Mouse (Mus musculus): Measurements from ENCODE around the gene Klhl32.

Gene Klhl32

DNA sequence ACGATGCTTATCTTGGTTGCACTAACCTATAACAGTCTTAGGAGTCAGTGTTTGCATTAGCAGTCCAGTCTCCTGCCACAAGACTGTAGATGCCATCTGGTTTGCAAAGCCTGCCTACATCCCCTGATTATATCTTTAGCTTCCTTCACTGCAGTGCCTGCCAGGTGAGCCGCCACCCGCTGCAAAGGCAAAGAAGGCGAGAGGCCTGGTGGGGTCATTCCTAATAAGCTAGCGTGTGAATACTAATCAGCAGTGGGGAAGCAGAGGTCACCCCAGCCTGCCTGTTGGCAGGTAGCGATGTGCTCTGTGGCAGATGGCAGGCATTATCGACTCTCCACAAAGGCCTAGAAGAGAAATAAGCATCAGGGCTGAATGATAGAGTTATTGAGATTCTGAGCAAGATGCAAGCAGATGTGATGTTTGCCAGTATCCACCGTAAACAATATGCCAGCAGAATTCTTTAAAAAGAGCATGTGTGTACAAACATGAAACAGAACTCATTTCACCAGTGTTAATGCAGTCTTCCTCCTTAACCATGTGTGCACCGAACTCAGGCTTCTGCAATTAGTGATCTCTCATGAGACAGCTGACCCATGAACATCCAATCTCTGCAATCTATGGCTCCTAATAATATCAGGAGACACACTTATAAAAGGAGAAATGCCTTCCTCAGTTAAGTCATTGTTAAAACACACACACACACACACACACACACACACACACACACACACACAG lies 219.6 kb downstream of the Klhl32 start:
- in situ Hi-C loops (cut with MseI, MboI): no loop called here

GRCm38 (mm10) chr4:24630430-24630829 lies 220.5 kb downstream of the Klhl32 start:
- in situ Hi-C loops (cut with MseI, MboI): no loop called here

- in situ Hi-C loops (cut with MseI, MboI): no loop called here
These were observed 223.1 kb downstream of the Klhl32 start for GRCm38 (mm10) chr4:24627871-24628270.

- in situ Hi-C loops (cut with MseI, MboI): no loop called here
These were observed 224.2 kb downstream of the Klhl32 start for GRCm38 (mm10) chr4:24626686-24627085.

- in situ Hi-C loops (cut with MseI, MboI): no loop called here
These were observed 224.9 kb downstream of the Klhl32 start for GRCm38 (mm10) chr4:24625951-24626584.

DNA sequence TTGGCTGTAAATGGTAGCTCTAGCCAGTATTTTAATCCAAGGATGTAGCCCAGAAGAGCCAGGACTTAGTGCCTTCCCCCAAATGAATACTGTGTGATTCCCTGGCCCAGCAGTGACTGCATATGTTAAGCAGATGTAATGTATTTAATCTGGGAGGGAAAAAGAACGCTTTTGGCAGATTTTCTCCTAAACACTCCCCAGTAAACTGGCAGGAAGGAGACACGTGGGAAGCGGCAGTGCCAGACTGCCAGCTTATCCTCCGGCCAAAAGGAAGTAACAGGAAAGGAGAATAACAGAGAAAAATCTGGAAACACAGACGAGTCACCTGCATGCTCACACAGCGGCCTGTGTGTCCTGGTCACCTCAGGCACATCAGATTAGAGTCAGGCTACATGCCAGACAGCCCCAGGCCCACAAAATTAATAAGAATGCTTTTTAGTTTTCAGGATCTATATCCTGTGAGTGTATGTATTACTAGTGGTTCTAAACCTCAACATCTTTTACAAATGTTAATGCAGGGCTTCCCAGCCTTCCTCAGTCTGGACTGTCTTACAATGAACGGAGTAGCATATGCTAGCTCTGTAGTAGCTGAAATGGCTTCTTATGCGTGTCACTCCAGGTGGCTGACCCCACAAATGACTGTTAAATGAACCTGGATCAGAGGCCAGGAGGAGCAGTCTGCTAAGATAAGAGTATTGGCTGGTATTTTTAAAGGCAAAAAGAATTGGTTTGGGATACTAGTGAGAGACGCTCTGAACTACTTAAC lies 229.3 kb downstream of the Klhl32 start:
- in situ Hi-C loops (cut with MseI, MboI): no loop called here

DNA sequence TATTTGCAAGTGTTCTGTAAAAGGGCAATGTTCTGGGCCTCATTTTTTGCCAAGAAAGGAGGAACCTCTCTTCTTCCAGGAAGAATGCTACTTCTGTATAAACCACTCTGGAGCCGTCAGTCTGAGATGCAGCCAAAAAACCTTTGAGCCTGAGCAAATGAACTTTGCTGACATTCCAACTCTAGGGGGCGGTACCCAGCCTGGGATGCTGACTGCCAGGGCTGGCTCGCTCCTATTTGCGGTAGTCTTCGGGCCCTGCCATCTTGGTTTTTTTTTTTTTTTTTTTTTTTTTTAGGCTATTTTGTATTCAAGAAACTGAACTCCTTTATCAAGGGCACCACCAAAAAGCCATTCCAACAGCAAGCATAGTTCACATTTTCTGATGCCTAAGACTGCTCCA lies 230.5 kb downstream of the Klhl32 start:
- in situ Hi-C loops (cut with MseI, MboI): no loop called here

- in situ Hi-C loops (cut with MseI, MboI): no loop called here
These were observed 230.9 kb downstream of the Klhl32 start for GRCm38 (mm10) chr4:24620005-24620404.

GRCm38 (mm10) chr4:24609564-24609963 lies 241.4 kb downstream of the Klhl32 start:
- in situ Hi-C loops (cut with MseI, MboI): no loop called here

DNA sequence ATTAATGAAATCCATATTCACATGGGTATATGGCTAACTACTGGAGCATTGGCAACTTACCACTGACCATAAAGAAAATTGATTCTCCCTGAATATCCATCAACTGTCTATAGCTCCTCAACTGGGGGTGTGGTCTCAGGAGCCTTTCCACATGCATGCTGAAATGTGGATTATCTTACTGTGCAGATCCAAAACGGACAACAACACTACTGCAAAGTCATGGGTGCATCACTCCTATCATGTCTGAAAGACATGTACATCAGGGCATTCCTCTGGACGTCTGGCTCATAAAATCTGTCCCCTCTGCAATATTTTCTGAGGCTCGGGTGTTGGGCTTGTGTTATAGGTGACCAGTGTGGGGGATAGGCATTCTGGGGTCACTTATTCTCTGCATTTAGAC lies 241.8 kb downstream of the Klhl32 start:
- in situ Hi-C loops (cut with MseI, MboI): no loop called here

DNA sequence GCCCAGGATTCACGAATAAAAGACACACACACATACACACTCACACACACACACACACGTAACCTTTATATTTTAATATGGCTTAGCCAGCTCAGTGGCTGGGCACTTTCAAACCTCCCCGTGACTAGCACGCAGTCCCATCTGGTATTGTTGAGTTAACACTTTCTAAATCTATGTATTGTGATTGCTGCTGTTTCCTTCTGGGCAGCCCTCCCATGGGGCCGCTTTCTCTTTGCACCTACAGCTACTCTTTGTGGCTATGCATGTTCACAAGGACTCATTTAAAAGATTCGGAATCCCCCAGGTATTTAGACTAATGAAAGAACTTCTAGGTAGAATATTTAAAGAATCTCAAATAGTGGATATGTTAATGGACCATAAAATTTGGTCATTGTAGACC lies 249.2 kb downstream of the Klhl32 start:
- in situ Hi-C loops (cut with MseI, MboI): no loop called here

DNA sequence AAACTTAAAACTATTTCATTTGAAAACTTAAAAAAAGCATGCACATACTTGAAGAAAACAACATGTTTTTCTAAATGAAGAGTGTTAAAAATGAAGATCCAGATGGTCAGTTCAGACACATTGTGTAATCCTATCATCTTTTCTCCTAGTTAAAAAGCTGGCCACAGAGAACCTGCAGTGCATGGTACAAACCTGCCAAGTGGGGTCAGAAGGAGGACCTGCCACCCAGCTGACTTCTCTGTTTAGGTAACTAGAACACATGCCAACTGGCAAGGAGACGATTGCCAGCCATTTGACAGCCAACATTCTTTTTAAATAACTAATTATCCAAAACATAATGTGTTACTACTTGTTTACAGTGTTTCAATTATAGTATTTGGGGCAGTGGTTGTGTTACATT lies 252.3 kb downstream of the Klhl32 start:
- in situ Hi-C loops (cut with MseI, MboI): no loop called here

DNA sequence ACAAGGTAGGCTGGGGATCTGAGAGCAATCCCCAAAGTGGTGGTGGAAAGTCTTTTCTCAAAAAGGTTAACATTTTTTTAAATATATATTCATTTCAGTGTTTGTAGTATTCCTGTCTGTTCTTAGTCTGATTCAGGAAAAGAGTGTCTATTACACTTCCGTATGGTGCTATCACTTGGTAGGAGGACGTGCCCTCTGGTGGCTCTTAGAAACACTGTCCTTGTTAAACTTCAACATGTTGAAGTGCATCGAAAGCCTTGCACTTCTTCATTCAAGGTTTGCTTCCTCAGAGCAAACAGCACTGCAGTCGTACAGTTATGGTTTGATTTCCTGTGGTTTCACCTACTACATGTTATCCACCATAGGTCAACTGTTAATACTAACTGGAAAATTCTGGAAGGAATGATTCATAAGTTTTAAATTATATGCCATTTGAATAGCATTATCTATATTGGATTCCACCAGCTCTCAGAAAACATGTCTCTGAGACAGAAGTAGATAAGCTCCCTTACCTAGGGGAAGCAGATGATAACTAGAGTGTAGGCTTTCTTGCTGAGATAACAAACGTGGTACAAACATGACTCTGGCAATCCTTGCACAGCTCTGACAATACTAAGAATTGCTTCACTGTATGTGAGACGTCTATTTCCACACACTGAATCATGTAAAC lies 253.8 kb downstream of the Klhl32 start:
- in situ Hi-C loops (cut with MseI, MboI): no loop called here

GRCm38 (mm10) chr4:24594824-24595223 lies 256.1 kb downstream of the Klhl32 start:
- in situ Hi-C loops (cut with MseI, MboI): no loop called here

DNA sequence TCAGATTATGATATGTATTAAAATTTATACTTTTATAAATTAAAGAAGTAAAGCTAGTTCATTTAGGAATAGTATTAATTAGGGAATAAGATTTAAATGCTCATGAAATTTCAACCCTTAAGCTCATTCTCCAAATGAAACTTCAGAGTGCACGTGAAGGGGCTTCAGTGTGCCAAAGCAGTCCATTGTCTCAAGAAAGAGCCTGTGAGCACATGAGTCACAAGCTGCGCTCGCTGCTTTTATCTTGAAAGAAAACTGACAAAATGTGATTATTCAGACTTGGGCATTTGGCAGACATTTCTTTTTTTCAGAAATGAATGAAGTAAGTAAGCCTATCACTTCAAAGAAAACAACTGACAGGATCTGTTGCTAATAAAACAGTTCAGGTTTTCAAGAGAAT lies 266.9 kb downstream of the Klhl32 start:
- in situ Hi-C loops (cut with MseI, MboI): no loop called here

- in situ Hi-C loops (cut with MseI, MboI): no loop called here
These were observed 268.6 kb downstream of the Klhl32 start for GRCm38 (mm10) chr4:24582295-24582694.

GRCm38 (mm10) chr4:24577594-24577993 lies 273.3 kb downstream of the Klhl32 start:
- in situ Hi-C loops (cut with MseI, MboI): no loop called here

- in situ Hi-C loops (cut with MseI, MboI): no loop called here
These were observed 276.6 kb downstream of the Klhl32 start for GRCm38 (mm10) chr4:24574276-24574675.

- in situ Hi-C loops (cut with MseI, MboI): no loop called here
These were observed 281.9 kb downstream of the Klhl32 start for GRCm38 (mm10) chr4:24568989-24569556.

GRCm38 (mm10) chr4:24568026-24568425 lies 282.9 kb downstream of the Klhl32 start:
- in situ Hi-C loops (cut with MseI, MboI): no loop called here

Measured in mouse trophoblast stem cell (cell line).